Mouse (Mus musculus) layer of hippocampus, postnatal 10 days (tissue): ENCODE results near the gene Hsp90ab1. TPM values are rescaled to one million over a fixed set of nuclear protein-coding genes. Genes with fewer than 3 reads are reported as not detected.
A peak's percentile ranks its signal among the peaks of the same experiment; 100 is the strongest.

ENCODE experiments used
- DNase-seq, 2 experiments: peaks; one replicate each; pipeline ENCODE4 v3.0.0; 2021; ENCODE audit warnings: low spot score in 2 of 2
- total RNA-seq, 2 experiments: library from RNA; stranded (reverse); gene quantifications; 2 replicates each; pipeline ENCODE4 v1.2.3; 2021

Hsp90ab1 gene
- total RNA-seq, 2 experiments from 2014 or later: 1,612 to 1,800 TPM

- peak; percentile 70 to 74 for DNase-seq
These were observed 8.5 kb upstream of the Hsp90ab1 start for GRCm38 (mm10) chr17:45581567-45581983.

GRCm38 (mm10) chr17:45580958-45581477 lies 7.9 kb upstream of the Hsp90ab1 start:
- DNase-seq: no peak

- DNase-seq: no peak
These were observed 6.5 kb upstream of the Hsp90ab1 start for GRCm38 (mm10) chr17:45579554-45579953.

GRCm38 (mm10) chr17:45578843-45579242 lies 5.8 kb upstream of the Hsp90ab1 start:
- DNase-seq: no peak

GRCm38 (mm10) chr17:45578242-45578641 lies 5.2 kb upstream of the Hsp90ab1 start:
- no peak for DNase-seq

- no peak for DNase-seq
These were observed 2.2 kb upstream of the Hsp90ab1 start for GRCm38 (mm10) chr17:45575123-45575897.

GRCm38 (mm10) chr17:45574129-45574761 lies 1.2 kb upstream of the Hsp90ab1 start:
- peak; percentile 79 to 82 for DNase-seq

GRCm38 (mm10) chr17:45573780-45574123 lies 681 bp upstream of the Hsp90ab1 start:
- DNase-seq: peak; percentile 97 to 98

- peak; percentile 69 to 81 for DNase-seq
These were observed 676 bp downstream of the Hsp90ab1 start for GRCm38 (mm10) chr17:45572103-45573086.

- DNase-seq: no peak
These were observed 3.1 kb downstream of the Hsp90ab1 start for GRCm38 (mm10) chr17:45569999-45570398.

GRCm38 (mm10) chr17:45568990-45569389 lies 4.1 kb downstream of the Hsp90ab1 start:
- DNase-seq: no peak

GRCm38 (mm10) chr17:45567162-45567601 lies 5.9 kb downstream of the Hsp90ab1 start:
- DNase-seq: no peak

GRCm38 (mm10) chr17:45566360-45567161 lies 6.5 kb downstream of the Hsp90ab1 start:
- no peak for DNase-seq

- peak in 1 of 2 experiments; percentile 20 for DNase-seq
These were observed 7.1 kb downstream of the Hsp90ab1 start for GRCm38 (mm10) chr17:45566031-45566359.

- DNase-seq: no peak
These were observed 8.0 kb downstream of the Hsp90ab1 start for GRCm38 (mm10) chr17:45565103-45565502.

GRCm38 (mm10) chr17:45564531-45565084 lies 8.5 kb downstream of the Hsp90ab1 start:
- DNase-seq: no peak

- DNase-seq: peak; percentile 95 to 97
These were observed 9.2 kb downstream of the Hsp90ab1 start, which contains the start of gene Slc35b2 for GRCm38 (mm10) chr17:45563655-45564530. Slc35b2 (plus strand) TSS chr17:45563874.

- no peak for DNase-seq
These were observed 9.9 kb downstream of the Hsp90ab1 start for GRCm38 (mm10) chr17:45563216-45563615.
